Mouse (Mus musculus): Measurements from ENCODE around the gene Cdipt.
A peak's percentile ranks its signal among the peaks of the same experiment; 100 is the strongest.

Cdipt gene

GRCm38 (mm10) chr7:127012845-127013244 lies 37.1 kb downstream of the Cdipt start:
- DNase-seq (ENCODE audit: low spot score): no peak

- no peak for DNase-seq (ENCODE audit: low spot score)
These were observed 37.7 kb downstream of the Cdipt start for GRCm38 (mm10) chr7:127013385-127013784.

GRCm38 (mm10) chr7:127014320-127014719 lies 38.6 kb downstream of the Cdipt start, which contains the start of gene Mvp:
TSS of gene Mvp (minus strand) at chr7:127014621.
- DNase-seq (ENCODE audit: low spot score): peak; percentile 69

DNA sequence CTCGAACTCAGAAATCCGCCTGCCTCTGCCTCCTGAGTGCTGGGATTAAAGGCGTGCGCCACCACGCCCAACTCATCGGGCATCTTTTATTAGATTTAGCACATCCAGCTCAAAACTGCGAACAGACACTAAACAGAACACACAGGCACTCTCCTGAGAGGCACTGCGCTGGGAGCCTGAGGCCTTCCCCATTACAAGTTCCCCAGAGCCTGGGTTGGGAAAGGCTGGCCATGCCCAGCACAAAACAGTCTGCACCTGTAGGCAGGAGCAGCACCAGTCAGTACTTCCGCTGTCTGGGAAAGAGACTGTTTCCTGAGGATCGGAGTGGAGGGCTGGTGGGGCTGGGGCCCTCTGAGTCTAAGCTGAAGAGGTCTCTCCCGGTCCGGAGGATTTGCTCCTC lies 39.3 kb downstream of the Cdipt start:
- no peak for DNase-seq (ENCODE audit: low spot score)

- peak; percentile 75 for DNase-seq (ENCODE audit: low spot score)
These were observed 40.4 kb downstream of the Cdipt start for GRCm38 (mm10) chr7:127016081-127016480.

DNA sequence TGATC lies 40.6 kb downstream of the Cdipt start, which contains the start of gene Pagr1b:
Gene Pagr1b, minus strand, starts transcription at position 4 of the 5 bp plus-strand sequence.
- no peak for DNase-seq (ENCODE audit: low spot score)

DNA sequence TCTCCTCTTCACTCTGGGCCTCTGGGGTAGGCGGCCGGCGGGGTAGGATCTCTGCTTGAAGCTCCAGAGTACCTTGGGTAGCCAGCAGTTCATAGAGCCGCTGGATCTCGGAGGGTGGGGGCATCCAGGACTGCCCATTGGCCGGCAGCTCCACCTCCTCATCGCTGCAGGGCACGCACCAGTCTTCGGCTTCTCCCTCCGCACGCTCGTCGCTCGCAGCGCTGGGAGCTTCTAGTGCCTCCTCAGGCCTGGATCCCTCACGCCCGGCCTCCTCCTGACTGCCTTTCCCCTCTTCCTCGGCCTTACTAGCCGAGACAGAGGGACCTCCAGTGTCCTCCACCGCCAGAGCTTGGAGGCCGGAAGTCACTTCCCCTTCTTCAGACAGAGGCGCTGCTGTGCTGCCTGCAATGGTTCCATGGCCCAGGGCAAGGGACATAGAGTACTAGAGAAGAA lies 40.8 kb downstream of the Cdipt start:
- DNase-seq (ENCODE audit: low spot score): peak; percentile 72

DNA sequence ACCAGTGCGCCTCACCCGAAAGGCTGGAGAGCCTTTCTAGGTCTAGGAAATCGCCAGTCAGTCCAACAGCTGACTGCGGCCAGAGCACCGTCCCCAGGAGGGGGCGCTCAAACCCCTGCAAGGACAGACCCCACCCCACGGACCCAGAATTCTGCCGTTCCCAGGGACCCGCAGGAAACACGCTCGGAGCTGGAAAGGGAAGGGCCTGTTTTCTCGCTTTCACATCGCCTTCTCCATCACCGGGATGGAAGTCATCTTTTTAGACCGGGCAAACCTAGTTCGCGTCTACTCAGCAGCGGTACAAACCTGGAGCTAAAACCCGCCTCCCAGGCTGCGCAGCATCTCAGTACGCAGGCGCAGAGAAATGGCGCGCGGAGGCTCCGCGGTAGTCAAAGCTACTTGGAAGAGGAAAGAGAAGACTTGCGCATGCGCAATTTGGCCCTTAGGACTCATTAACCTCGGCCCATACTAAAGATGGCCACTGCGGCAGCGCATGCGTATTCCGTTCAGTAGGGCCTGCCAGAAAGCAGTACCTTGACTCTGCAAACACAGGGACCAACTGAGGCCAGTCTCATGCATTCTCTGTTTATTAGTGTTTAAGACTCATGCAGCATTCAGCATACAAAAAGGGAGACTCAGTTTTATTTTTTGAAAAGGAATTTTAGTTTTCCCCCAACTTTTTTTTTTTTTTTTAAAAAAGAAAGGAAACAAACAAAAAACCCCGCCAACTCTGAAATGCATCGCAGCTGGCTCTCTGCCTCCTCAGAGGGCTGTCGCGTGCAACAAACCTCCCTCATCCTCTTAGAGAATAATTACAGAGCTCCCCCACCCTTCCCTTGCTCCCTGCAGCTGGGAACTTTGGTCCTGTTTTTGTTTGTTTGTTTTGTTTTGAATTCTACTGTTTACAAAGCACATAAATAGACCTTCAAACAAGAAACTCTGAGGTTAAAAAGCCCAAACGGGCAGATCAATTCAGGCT lies 41.5 kb downstream of the Cdipt start, which contains the start of gene Pagr1a:
Gene Pagr1a, minus strand, starts transcription at position 382 of the 979 bp plus-strand sequence.
- peak; percentile 100 for DNase-seq (ENCODE audit: low spot score)

GRCm38 (mm10) chr7:127017950-127018345 lies 42.2 kb downstream of the Cdipt start:
- no peak for DNase-seq (ENCODE audit: low spot score)

DNA sequence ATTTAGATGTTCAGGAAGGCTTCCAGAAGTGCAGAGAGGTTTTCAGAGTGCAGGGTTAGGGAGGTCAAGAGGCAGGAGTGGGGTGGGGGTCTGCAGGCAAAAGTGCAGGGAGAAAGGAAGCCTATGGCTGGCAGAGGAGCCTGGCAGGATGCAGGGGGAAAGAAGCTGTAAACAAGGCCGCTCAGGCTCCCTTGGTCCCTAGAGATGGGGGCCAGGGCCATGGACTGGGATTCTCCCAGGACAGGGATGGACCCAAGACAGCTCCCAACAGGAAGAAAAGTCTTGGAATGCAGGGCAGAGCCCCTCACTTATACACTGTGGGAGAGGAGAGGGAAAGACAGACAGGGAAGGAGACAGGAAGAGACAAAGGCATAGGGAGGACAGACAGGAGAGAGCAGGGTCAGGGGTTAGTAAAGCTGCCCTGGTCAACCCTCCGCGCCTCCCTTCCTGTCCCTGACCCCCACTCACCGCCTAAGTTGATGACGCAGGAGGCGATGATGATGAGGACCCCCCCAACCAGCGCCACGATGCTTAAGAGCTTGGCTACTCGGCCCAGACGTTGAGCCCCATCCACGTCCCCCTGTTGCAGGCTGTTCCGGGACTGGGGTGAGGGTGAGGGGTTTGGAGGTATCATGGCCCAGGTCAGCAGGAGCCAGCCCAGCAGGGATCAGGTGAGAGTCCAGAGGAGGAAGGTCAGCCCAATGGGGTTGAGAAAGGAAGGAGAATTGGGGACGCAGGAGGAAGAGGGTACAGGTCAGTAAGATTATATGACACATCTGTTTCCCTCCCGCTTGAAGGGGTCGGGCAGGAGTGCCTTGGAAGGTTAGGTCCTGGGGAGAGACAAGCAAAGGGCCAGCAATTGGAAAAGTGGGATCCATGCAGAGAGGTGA lies 42.9 kb downstream of the Cdipt start:
- no peak for DNase-seq (ENCODE audit: low spot score)

- no peak for DNase-seq (ENCODE audit: low spot score)
These were observed 43.7 kb downstream of the Cdipt start for GRCm38 (mm10) chr7:127019306-127019960.

GRCm38 (mm10) chr7:127020031-127020430 lies 44.3 kb downstream of the Cdipt start:
- DNase-seq (ENCODE audit: low spot score): no peak

GRCm38 (mm10) chr7:127020491-127020890 lies 44.8 kb downstream of the Cdipt start:
- no peak for DNase-seq (ENCODE audit: low spot score)

GRCm38 (mm10) chr7:127020901-127021562 lies 45.3 kb downstream of the Cdipt start, which contains the start of the genes Gm42742 and Prrt2:
TSS of gene Gm42742 (minus strand) at chr7:127021097.
TSS of gene Prrt2 (minus strand) at chr7:127021211.
- peak; percentile 68 for DNase-seq (ENCODE audit: low spot score)

DNA sequence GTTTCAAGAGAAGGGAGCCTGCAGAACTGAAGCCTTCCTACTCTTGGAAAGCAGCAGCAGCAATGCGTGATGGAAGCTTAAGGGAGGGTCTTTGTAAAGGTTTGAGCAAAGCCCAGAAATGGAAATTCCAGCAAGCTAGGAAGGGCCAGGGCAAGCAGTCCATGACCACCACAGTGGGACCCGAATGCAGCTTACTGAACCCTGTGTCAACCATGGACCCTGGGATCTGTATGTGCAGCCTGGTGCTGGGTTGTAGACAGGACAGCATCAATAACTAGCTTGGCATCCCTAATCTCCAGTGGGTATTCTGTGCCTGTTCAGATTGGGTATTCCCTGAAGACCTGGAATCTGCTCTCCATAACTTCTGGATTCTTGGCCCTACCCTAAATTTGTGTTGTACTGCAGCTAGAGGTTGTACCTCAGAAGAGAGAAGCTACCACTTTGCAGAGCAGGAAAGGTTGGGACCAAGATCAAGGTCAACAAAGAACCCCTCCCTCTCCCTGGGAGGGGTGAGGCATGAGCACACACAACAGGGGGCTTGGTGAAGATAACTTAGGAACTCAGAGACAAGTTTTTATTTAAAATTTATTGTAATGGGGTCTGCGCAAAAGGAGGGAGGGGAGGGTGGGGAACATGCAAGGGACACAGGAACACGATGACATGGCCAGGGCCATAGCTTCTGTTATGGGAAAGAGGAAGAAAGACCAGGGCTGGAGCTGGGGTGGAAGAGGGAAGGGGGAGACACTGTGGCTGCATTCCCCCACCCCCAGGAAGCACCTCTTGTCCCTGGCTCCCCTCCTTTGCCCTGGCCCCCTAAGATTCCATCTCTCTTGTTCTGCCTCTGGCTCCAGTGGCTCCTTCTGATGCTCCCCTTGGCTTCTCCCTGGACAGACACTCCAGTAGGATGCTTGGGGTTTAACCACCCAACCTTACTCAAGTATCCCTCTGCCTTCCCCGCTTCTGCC lies 46.1 kb downstream of the Cdipt start:
- DNase-seq (ENCODE audit: low spot score): peak; percentile 49

GRCm38 (mm10) chr7:127022528-127023271 lies 47.0 kb downstream of the Cdipt start:
- no peak for DNase-seq (ENCODE audit: low spot score)

- no peak for DNase-seq (ENCODE audit: low spot score)
These were observed 47.6 kb downstream of the Cdipt start for GRCm38 (mm10) chr7:127023272-127023691.

DNA sequence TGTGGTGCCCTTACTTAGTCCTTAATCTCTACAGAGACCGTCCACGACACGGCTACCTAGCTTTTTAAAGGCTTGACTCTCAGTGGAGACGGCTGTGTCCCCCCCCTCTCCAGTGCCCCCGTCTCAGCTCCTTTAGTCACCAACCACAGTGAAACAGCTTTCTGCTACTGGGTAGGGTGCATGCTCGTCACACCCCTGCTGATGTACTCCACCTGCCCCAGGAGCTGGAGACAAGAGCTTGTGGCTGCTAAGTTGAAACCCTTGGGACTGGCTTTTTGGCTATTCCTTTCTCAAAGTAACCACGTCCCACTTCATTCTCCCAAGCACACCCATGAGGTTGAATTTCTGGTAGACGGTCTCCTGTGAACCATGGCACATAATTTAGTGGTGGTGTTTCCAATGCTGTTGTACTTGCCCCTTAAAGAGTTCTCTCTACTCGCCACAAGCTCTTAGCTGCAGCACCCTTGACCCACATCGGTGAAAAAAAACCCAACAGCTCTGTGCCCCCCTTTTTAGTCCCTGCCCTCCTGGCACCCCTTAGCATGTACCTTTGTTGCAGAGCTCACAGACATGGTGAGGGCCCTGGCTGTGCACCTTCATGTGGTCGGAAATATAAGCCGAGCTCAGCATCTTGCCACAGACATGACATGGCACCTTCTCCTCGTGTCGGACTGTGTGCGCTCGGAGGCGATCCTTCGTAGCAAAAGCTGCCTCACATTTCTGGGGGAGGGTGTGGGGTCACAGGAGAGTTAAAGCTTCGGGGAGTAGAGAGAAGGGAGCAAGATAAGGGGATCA lies 48.4 kb downstream of the Cdipt start:
- DNase-seq (ENCODE audit: low spot score): no peak

Data from embryo, embryonic 10 days (tissue).